Mouse (Mus musculus) myocyte (in vitro differentiated cells): ENCODE data around the gene Zbtb26. TPM values are rescaled to one million over a fixed set of nuclear protein-coding genes. Genes with fewer than 3 reads are reported as not detected.

ENCODE experiments used
- H3K27me3 ChIP-seq: one replicate; pipeline ENCODE4 v1.6.1; 2011; ENCODE audit not compliant: control insufficient read depth, insufficient read depth, insufficient read length
- H3K36me3 ChIP-seq: one replicate; pipeline ENCODE4 v1.6.1; 2011; ENCODE audit not compliant: control insufficient read depth, insufficient read depth
- H3K4me2 ChIP-seq: one replicate; pipeline ENCODE4 v1.6.1; 2011; ENCODE audit warnings: low read depth, control low read depth
- H3K4me3 ChIP-seq: one replicate; pipeline ENCODE4 v1.5.1; 2011; ENCODE audit warnings: mild to moderate bottlenecking, control low read depth, moderate library complexity
- H3K79me2 ChIP-seq: one replicate; pipeline ENCODE4 v1.6.1; 2011; ENCODE audit not compliant: control insufficient read depth, insufficient read depth
- H3ac ChIP-seq: one replicate; pipeline ENCODE4 v1.6.1; 2011; ENCODE audit not compliant: control insufficient read depth, insufficient read length
- CEBPB ChIP-seq: IDR thresholded peaks from 2 replicates; pipeline ENCODE4 v1.6.1; 2011; ENCODE audit warnings: mild to moderate bottlenecking, moderate library complexity; ENCODE audit not compliant: poor library complexity, insufficient read depth, severe bottlenecking
- E2F4 ChIP-seq: IDR thresholded peaks from one replicate; pipeline ENCODE4 v1.6.1; 2011; ENCODE audit warnings: mild to moderate bottlenecking, control low read depth, moderate library complexity; ENCODE audit not compliant: insufficient read depth
- MAX ChIP-seq: IDR thresholded peaks from one replicate; pipeline ENCODE4 v1.6.1; 2011; ENCODE audit warnings: low read depth, mild to moderate bottlenecking, control low read depth
- MYOD1 ChIP-seq, 3 experiments: IDR thresholded peaks; one replicate each; pipeline ENCODE4 v1.6.1; 2011; ENCODE audit warnings: control low read depth in 2 of 3, low read depth in 2 of 3, mild to moderate bottlenecking in 2 of 3, moderate library complexity in 1 of 3; ENCODE audit not compliant: insufficient read length in 2 of 3, control insufficient read depth in 1 of 3
- MYOG ChIP-seq, 3 experiments: IDR thresholded peaks; one replicate each; pipeline ENCODE4 v1.6.1; 2011; ENCODE audit warnings: control low read depth in 2 of 3, low read depth in 2 of 3, mild to moderate bottlenecking in 2 of 3; ENCODE audit not compliant: insufficient read length in 2 of 3, control insufficient read depth in 1 of 3, insufficient read depth in 1 of 3
- POLR2A ChIP-seq: IDR thresholded peaks from one replicate; pipeline ENCODE4 v1.6.1; 2011; ENCODE audit warnings: low read depth, mild to moderate bottlenecking, control low read depth, moderate library complexity; ENCODE audit not compliant: insufficient read length
- POLR2AphosphoS2 ChIP-seq: IDR thresholded peaks from one replicate; pipeline ENCODE4 v1.6.1; 2011; ENCODE audit warnings: low read depth, control low read depth; ENCODE audit not compliant: insufficient read length
- REST ChIP-seq: IDR thresholded peaks from one replicate; pipeline ENCODE4 v1.6.1; 2011; ENCODE audit warnings: mild to moderate bottlenecking, control low read depth, moderate library complexity; ENCODE audit not compliant: insufficient read depth, insufficient read length
- SRF ChIP-seq: IDR thresholded peaks from one replicate; pipeline ENCODE4 v1.6.1; 2011; ENCODE audit warnings: low read depth; ENCODE audit not compliant: control insufficient read depth, insufficient read length
- TCF12 ChIP-seq: IDR thresholded peaks from one replicate; pipeline ENCODE4 v1.6.1; 2011; ENCODE audit warnings: mild to moderate bottlenecking, control low read depth; ENCODE audit not compliant: poor library complexity, insufficient read depth, severe bottlenecking
- TCF3 ChIP-seq: IDR thresholded peaks from one replicate; pipeline ENCODE4 v1.6.1; 2011; ENCODE audit warnings: low read depth, control low read depth; ENCODE audit not compliant: insufficient read length
- USF1 ChIP-seq: IDR thresholded peaks from one replicate; pipeline ENCODE4 v1.6.1; 2011; ENCODE audit warnings: low read depth, mild to moderate bottlenecking, control low read depth, moderate library complexity
- polyA plus RNA-seq: library from polyadenylated mRNA; unstranded; fragments of >200 nt; fragmentation: generic; extraction: Trizol; gene quantifications from one replicate; pipeline ENCODE4 v1.2.1, GENCODE M21; 2012; ENCODE audit warnings: missing spikeins

Zbtb26 gene
- polyA plus RNA-seq, 1 experiment, result 0.97 TPM

GRCm38 (mm10) chr2:37422306-37423304 lies 20.3 kb downstream of the Zbtb26 start, which contains the start of gene Rc3h2:
Gene Rc3h2 (minus strand): TSS chr2:37422903.
- H3K36me3 ChIP-seq, result no peaks in the 10 kb centered on the region
- peak within 1 kb of the TSS; percentile 78 for H3K4me2 ChIP-seq
- H3K79me2 ChIP-seq, result peaks cover 49% of the 10 kb centered on the region
- no peak for TF ChIP-seq MYOD1 (IDR thresholded peaks at IDR 0.05; ENCODE audit: control insufficient read depth in 1 of 3, insufficient read length in 2 of 3, low read depth in 2 of 3)
- TF ChIP-seq REST, result no peak
- no peak for TF ChIP-seq MYOG (IDR thresholded peaks at IDR 0.05; ENCODE audit: control insufficient read depth in 1 of 3, insufficient read depth in 1 of 3, insufficient read length in 2 of 3, low read depth in 2 of 3)
- TF ChIP-seq SRF, result no peak
- TF ChIP-seq CEBPB, result peak; percentile 79
- TF ChIP-seq POLR2AphosphoS2, result peak; percentile 86
- TF ChIP-seq USF1, result peak; percentile 84
- TF ChIP-seq POLR2A, result peak; percentile 70
- TF ChIP-seq MAX, result no peak
- no peak for TF ChIP-seq E2F4
- TF ChIP-seq TCF3, result no peak
- TF ChIP-seq TCF12, result no peak
- peak within 1 kb of the TSS; percentile 45 for H3ac ChIP-seq
- H3K27me3 ChIP-seq, result no peaks in the 10 kb centered on the region
- H3K4me3 ChIP-seq, result peak within 1 kb of the TSS; percentile 71

DNA sequence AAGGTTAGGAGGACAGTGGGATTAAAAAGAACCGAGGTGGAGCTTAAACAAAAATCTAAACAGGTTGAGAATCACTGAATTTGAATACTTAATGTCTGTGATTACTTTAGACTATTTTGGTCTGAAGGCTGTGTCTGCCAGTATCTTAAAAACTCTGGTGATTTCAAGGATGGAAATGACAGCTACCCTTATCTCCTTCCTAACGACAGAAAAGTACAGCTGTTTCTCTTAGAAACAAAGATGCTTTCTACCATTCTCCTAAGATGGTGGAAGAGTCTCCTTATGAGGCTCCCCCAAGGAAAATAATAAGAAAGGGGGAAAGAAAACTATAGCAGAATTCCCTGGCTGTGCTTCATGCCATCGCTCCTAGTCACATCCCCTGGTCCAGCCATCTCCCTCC lies 21.0 kb downstream of the Zbtb26 start:
- no peaks in the 10 kb centered on the region for H3K36me3 ChIP-seq
- H3ac ChIP-seq, result peak overlapping the region; percentile 45
- no peaks in the 10 kb centered on the region for H3K27me3 ChIP-seq
- H3K4me2 ChIP-seq, result peak overlapping the region; percentile 78
- H3K79me2 ChIP-seq, result peaks cover 54% of the 10 kb centered on the region
- no peak for TF ChIP-seq POLR2AphosphoS2
- no peak for TF ChIP-seq MAX
- TF ChIP-seq MYOG (IDR thresholded peaks at IDR 0.05; ENCODE audit: control insufficient read depth in 1 of 3, insufficient read depth in 1 of 3, insufficient read length in 2 of 3, low read depth in 2 of 3), result no peak
- TF ChIP-seq TCF12, result no peak
- TF ChIP-seq SRF, result no peak
- no peak for TF ChIP-seq MYOD1 (IDR thresholded peaks at IDR 0.05; ENCODE audit: control insufficient read depth in 1 of 3, insufficient read length in 2 of 3, low read depth in 2 of 3)
- no peak for TF ChIP-seq TCF3
- no peak for TF ChIP-seq USF1
- no peak for TF ChIP-seq REST
- no peak for TF ChIP-seq CEBPB
- TF ChIP-seq E2F4, result no peak
- peak overlapping the region; percentile 71 for H3K4me3 ChIP-seq

DNA sequence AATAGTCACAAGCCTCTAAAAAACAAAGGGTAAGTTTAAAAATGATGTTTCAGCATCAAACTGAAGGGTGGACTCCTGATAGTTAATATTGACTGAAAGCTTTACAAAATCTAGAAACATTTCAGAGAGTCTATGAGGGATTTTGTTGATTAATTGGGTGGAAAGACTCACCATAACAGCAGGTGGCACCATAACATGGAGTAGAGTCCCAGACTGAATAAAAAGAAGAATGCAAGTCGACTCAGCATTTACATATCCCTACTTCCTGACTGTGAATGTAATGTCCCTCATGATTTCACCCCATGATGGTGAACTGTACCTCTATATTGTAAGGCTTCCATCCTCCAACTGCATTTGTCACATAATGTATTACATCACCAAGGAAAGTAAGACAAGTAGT lies 47.4 kb downstream of the Zbtb26 start:
- peaks cover 50% of the 10 kb centered on the region for H3K36me3 ChIP-seq
- no peak overlapping the region for H3K4me2 ChIP-seq
- no peak overlapping the region for H3K4me3 ChIP-seq
- TF ChIP-seq E2F4, result no peak
- no peak for TF ChIP-seq SRF
- no peak for TF ChIP-seq MAX
- TF ChIP-seq POLR2A, result no peak
- TF ChIP-seq TCF12, result no peak
- no peak for TF ChIP-seq MYOG (IDR thresholded peaks at IDR 0.05; ENCODE audit: control insufficient read depth in 1 of 3, insufficient read depth in 1 of 3, insufficient read length in 2 of 3, low read depth in 2 of 3)
- no peak for TF ChIP-seq POLR2AphosphoS2
- TF ChIP-seq REST, result no peak
- no peak for TF ChIP-seq CEBPB
- TF ChIP-seq TCF3, result no peak
- TF ChIP-seq USF1, result no peak
- no peak for TF ChIP-seq MYOD1 (IDR thresholded peaks at IDR 0.05; ENCODE audit: control insufficient read depth in 1 of 3, insufficient read length in 2 of 3, low read depth in 2 of 3)
- H3K27me3 ChIP-seq, result no peaks in the 10 kb centered on the region
- H3ac ChIP-seq, result no peak overlapping the region
- H3K79me2 ChIP-seq, result no peaks in the 10 kb centered on the region

- peaks cover 52% of the 10 kb centered on the region for H3K36me3 ChIP-seq
- no peaks in the 10 kb centered on the region for H3K27me3 ChIP-seq
- TF ChIP-seq CEBPB (no peak), REST (no peak), MYOG (IDR thresholded peaks at IDR 0.05; ENCODE audit: control insufficient read depth in 1 of 3, insufficient read depth in 1 of 3, insufficient read length in 2 of 3, low read depth in 2 of 3) (no peak)
- no peak overlapping the region for H3K4me3 ChIP-seq
- H3K4me2 ChIP-seq, result no peak overlapping the region
- no peaks in the 10 kb centered on the region for H3K79me2 ChIP-seq
- H3ac ChIP-seq, result no peak overlapping the region
Observed at GRCm38 (mm10) chr2:37382921-37383320, 60.0 kb downstream of the Zbtb26 start.

Other genes starting within 250 kb of the Zbtb26 start
- gene Olfr366, start 231.6 kb downstream of the Zbtb26 start, polyA plus RNA-seq, result not detected
- gene Olfr368, start 116.6 kb downstream of the Zbtb26 start, polyA plus RNA-seq, result not detected
- 15.6 TPM for gene Pdcl, start 83.8 kb downstream of the Zbtb26 start, polyA plus RNA-seq
- 3.7 TPM for gene Rc3h2, start 20.2 kb downstream of the Zbtb26 start, polyA plus RNA-seq
- gene Zbtb6, start within 50 bp of the Zbtb26 start, polyA plus RNA-seq, result 1.8 TPM
- 16.0 TPM for gene Rabgap1, start 144 bp upstream of the Zbtb26 start, polyA plus RNA-seq
- gene Gpr21, start 73.2 kb upstream of the Zbtb26 start, polyA plus RNA-seq, result 0.07 TPM